Mouse (Mus musculus) ES-CJ7 (cell line): Measurements from ENCODE around the gene Stom.

Experiments used
- DNase-seq: peaks from one replicate; pipeline ENCODE4 v3.0.0; 2011; ENCODE audit warnings: low read depth, low spot score

The Stom gene

GRCm38 (mm10) chr2:35336388-35337280 lies at the start of gene Stom:
TSS of gene Stom (minus strand) at chr2:35336976.
- DNase-seq, result peak; percentile 98

- DNase-seq, result no peak
These were observed 48.7 kb upstream of the Stom start for GRCm38 (mm10) chr2:35385441-35385871.

DNA sequence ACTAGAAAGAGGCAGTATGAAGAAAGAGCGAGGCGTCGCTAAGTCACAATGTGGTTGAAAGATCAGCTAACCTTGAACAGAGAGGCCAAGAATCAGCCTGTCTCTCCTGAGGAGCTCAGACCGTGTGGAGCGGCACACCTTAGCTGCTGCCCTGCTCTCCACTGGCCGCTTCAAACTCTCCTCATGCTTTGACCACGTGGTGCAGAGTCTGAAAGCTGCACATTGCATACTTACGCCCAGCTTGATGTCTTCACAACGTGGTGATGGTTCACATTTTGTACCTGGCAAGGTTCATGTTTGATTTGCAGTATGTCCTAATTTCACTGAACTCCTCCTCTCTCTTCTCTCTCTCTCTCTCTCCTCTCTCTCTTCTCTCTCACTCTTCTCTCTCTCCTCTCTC lies 42.5 kb upstream of the Stom start:
- DNase-seq, result no peak

- DNase-seq, result no peak
These were observed 40.8 kb upstream of the Stom start for GRCm38 (mm10) chr2:35377600-35377999.

DNA sequence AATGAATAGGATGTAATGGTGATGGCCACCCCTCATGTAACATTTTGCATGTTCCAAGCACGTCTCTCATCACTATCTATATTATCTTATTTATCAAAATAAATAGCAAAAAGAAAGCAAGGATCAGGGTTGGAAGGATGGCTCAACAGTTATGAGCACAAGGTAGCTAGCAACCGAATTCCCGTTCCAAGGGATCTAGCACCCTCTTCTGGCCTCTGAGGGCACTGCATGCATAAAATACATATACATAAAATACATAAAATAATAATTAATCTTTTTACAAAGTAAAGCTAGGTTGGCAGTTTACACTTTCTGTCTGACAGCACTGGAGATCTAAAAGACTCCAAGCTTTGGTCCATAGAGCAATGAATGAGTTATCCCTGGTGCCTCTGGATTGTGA lies 36.2 kb upstream of the Stom start:
- peak; percentile 22 for DNase-seq

DNA sequence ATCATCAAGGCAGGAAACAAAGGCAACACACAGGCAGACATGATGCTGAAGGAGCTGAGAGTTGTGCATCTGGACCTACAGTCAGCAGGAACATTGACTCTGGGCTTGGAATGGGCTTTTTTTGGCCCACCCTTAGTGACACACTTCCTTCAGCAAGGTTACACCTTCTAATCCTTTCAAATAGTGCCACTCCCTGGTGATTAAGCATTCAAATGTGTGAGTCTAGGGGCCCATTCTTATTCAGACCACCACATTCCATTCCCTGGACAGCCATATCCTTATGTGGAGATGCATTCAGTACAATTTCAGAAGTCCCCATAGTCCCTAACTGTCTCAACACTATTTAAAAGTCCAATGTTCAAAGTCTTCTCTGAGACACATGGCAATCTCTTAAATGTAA lies 33.9 kb upstream of the Stom start:
- DNase-seq, result peak; percentile 64

GRCm38 (mm10) chr2:35367629-35368028 lies 30.9 kb upstream of the Stom start, which contains the start of gene 4930568D16Rik:
TSS of gene 4930568D16Rik (minus strand) at chr2:35367729.
- no peak for DNase-seq

DNA sequence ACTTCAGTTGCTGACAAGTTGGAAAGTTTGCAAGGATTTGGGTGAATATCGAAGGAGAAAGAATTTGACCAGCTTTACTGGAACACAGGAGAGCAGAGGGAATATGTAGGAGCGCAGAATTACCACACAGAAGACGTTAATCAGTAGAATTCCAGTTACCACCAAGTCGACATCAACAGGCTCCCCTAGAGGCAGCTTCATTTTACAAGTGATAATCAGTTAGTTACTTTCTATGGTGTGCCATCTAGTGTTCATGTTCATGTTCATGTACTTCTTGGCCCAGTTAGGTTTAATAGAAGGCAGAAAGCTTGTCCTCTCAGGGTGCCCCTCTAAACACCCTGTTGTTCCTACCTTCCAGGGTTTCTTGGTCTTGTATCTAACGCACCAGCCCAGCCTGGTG lies 12.4 kb upstream of the Stom start:
- DNase-seq, result peak; percentile 57

DNA sequence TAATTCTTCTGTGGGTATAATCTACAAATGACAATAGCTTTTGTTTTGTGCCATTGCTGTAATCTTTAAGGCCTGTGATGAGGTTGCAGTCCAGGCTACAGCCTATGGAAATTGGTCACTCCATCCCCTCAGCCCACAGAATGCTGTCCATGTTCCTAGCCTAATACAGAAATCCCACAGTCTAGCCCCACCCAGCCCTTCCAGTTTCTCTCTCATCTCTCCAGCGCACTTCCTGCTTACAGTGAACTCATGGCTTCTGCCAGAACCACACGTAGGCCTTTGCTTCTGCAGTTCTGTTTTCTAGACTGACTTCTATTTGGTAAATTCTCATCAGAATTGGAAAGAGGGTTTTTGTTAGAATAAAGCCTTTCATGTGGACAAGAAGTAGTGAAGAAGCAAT lies 9.2 kb upstream of the Stom start:
- DNase-seq, result no peak

- peak; percentile 47 for DNase-seq
These were observed 5.8 kb upstream of the Stom start for GRCm38 (mm10) chr2:35342605-35343004.

- DNase-seq, result no peak
These were observed 1.9 kb upstream of the Stom start for GRCm38 (mm10) chr2:35338707-35339106.

DNA sequence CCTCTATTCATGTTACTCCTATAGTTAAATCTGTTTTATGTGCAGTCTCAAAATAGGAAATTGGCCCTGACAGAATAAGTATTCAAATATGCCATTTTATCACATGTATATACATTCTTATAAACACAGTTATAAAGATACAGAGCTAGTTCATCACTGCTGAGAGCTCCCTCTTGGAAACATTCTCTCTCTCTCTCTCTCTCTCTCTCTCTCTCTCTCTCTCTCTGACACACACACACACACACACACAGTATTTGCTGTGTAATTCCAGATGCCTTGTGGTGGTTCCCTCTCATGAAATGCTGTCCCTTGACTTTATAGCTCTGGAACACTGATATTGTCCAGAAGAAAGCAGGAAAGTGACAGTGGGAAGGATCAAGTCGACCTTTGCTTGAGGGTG lies 1.3 kb upstream of the Stom start:
- no peak for DNase-seq

- DNase-seq, result no peak
These were observed 643 bp upstream of the Stom start for GRCm38 (mm10) chr2:35337419-35337818.

DNA sequence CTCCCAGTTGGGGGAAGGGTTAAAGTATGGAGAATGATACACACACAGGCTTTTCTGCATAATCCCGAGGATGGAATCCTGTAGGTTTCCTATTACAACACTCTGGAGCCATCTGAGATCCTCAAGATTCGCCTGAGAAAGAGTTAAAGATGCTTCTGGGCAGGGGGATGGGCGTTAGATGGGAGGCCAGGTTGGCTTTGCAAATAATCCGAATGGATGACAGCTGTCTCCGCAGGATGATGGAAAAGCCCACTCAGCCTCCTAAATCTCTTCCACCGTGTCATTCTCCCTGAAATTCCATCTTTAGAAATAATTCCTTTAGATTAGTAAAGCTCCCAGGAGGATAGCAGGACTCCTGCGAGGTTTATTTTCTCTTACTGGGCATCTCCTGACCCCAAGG lies 1.2 kb downstream of the Stom start:
- no peak for DNase-seq

GRCm38 (mm10) chr2:35333670-35334069 lies 3.1 kb downstream of the Stom start:
- DNase-seq, result no peak

DNA sequence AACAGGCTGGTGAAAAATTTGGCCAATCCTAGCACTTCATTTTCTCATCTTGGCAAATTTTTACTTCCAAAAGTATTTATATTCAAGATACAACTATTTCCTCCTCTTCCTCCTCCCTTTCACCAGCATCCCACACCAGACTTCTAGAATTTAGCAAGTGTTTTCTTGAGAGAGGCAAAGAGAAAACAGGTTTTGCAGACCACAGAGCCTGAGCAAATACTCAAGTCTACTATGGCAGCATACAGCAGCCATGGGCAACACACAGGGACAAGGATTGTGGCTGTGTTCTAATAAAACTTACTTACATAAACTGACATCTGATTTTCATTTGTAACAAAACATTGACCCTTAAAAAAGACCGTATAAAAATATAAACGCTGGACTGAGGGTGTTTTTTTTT lies 5.6 kb downstream of the Stom start:
- DNase-seq, result no peak

GRCm38 (mm10) chr2:35329061-35329460 lies 7.7 kb downstream of the Stom start:
- DNase-seq, result no peak

GRCm38 (mm10) chr2:35328064-35328792 lies 8.5 kb downstream of the Stom start:
- no peak for DNase-seq

GRCm38 (mm10) chr2:35327583-35327982 lies 9.2 kb downstream of the Stom start:
- no peak for DNase-seq

GRCm38 (mm10) chr2:35326931-35327330 lies 9.8 kb downstream of the Stom start:
- DNase-seq, result no peak

GRCm38 (mm10) chr2:35325930-35326329 lies 10.8 kb downstream of the Stom start:
- no peak for DNase-seq

DNA sequence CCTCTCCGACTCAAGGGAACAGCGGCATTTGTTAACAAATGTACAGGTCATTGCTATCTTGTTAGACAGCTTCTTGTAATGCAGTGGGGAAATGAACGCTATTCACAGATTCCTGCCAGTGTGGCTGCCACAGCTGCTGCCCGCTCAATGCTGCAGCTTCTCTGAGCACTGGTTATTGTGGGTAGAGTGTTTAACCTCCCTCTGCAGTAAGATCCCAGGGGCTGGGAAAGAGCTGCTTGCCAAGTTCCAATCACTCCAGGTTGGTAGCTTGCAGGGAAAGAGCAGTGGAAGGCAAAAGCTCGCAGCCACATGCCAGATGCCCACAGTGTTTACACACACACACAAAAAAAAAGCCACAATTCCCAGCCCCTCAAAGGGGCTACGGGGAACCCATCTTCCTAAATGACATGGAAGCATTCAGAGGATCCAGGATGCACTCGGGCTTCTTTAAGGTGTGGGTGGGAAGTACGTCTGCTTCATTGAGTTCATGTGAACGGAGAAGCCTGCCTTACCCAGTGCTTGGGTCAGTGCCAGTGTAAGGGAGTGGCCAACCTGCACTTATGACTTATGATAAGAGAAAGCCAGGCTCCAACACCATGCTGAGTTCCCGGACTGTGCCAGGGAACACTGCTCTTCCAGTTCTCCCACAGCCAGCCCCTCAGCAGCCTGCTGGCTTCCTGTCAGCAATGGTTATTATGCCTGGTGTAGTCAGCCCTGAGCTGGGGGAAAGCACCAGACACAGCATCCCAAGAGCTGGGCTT lies 14.2 kb downstream of the Stom start:
- DNase-seq, result no peak
